Mouse (Mus musculus): ENCODE results near the gene Dll3.
A peak's percentile ranks its signal among the peaks of the same experiment; 100 is the strongest.

Dll3 gene

GRCm38 (mm10) chr7:28301616-28302433, at the start of gene Dll3:
Gene Dll3 (minus strand): TSS chr7:28302238.
- peak; percentile 44 to 56 for DNase-seq (ENCODE audit: low spot score in 2 of 2)

- DNase-seq (ENCODE audit: low spot score in 2 of 2): no peak
These were observed 49.7 kb upstream of the Dll3 start for GRCm38 (mm10) chr7:28351676-28352191.

GRCm38 (mm10) chr7:28350155-28350883, 48.3 kb upstream of the Dll3 start, which contains the start of gene Rps16:
Gene Rps16 (plus strand): TSS chr7:28350652.
- peak; percentile 98 to 99 for DNase-seq (ENCODE audit: low spot score in 2 of 2)

GRCm38 (mm10) chr7:28348601-28349000, 46.6 kb upstream of the Dll3 start:
- no peak for DNase-seq (ENCODE audit: low spot score in 2 of 2)

- no peak for DNase-seq (ENCODE audit: low spot score in 2 of 2)
These were observed 45.7 kb upstream of the Dll3 start for GRCm38 (mm10) chr7:28347746-28348145.

- DNase-seq (ENCODE audit: low spot score in 2 of 2): peak; percentile 29 to 67
These were observed 42.6 kb upstream of the Dll3 start for GRCm38 (mm10) chr7:28344637-28345036.

GRCm38 (mm10) chr7:28341381-28341780, 39.3 kb upstream of the Dll3 start:
- no peak for DNase-seq (ENCODE audit: low spot score in 2 of 2)

- peak; percentile 38 to 48 for DNase-seq (ENCODE audit: low spot score in 2 of 2)
These were observed 37.3 kb upstream of the Dll3 start for GRCm38 (mm10) chr7:28339213-28339917.

- peak; percentile 96 to 97 for DNase-seq (ENCODE audit: low spot score in 2 of 2)
These were observed 36.3 kb upstream of the Dll3 start, which contains the start of gene Supt5 for GRCm38 (mm10) chr7:28338108-28338998. Gene Supt5 (minus strand): TSS chr7:28338746.

GRCm38 (mm10) chr7:28335471-28335870, 33.4 kb upstream of the Dll3 start:
- DNase-seq (ENCODE audit: low spot score in 2 of 2): no peak

- no peak for DNase-seq (ENCODE audit: low spot score in 2 of 2)
These were observed 32.5 kb upstream of the Dll3 start for GRCm38 (mm10) chr7:28334534-28334933.

- no peak for DNase-seq (ENCODE audit: low spot score in 2 of 2)
These were observed 26.2 kb upstream of the Dll3 start for GRCm38 (mm10) chr7:28328260-28328659.

GRCm38 (mm10) chr7:28326457-28326856, 24.4 kb upstream of the Dll3 start:
- no peak for DNase-seq (ENCODE audit: low spot score in 2 of 2)

GRCm38 (mm10) chr7:28325293-28325692, 23.3 kb upstream of the Dll3 start:
- no peak for DNase-seq (ENCODE audit: low spot score in 2 of 2)

- DNase-seq (ENCODE audit: low spot score in 2 of 2): no peak
These were observed 20.1 kb upstream of the Dll3 start for GRCm38 (mm10) chr7:28321974-28322720.

GRCm38 (mm10) chr7:28318714-28319113, 16.7 kb upstream of the Dll3 start:
- DNase-seq (ENCODE audit: low spot score in 2 of 2): no peak

GRCm38 (mm10) chr7:28318036-28318435, 16.0 kb upstream of the Dll3 start:
- DNase-seq (ENCODE audit: low spot score in 2 of 2): no peak

- DNase-seq (ENCODE audit: low spot score in 2 of 2): peak; percentile 92 to 96
These were observed 10.0 kb upstream of the Dll3 start, which contains the start of gene Timm50 for GRCm38 (mm10) chr7:28311926-28312543. Gene Timm50 (minus strand): TSS chr7:28312072.

- no peak for DNase-seq (ENCODE audit: low spot score in 2 of 2)
These were observed 9.3 kb upstream of the Dll3 start for GRCm38 (mm10) chr7:28311151-28311925.
